Mouse (Mus musculus): ENCODE measurements around the gene Gm45021.

DNA sequence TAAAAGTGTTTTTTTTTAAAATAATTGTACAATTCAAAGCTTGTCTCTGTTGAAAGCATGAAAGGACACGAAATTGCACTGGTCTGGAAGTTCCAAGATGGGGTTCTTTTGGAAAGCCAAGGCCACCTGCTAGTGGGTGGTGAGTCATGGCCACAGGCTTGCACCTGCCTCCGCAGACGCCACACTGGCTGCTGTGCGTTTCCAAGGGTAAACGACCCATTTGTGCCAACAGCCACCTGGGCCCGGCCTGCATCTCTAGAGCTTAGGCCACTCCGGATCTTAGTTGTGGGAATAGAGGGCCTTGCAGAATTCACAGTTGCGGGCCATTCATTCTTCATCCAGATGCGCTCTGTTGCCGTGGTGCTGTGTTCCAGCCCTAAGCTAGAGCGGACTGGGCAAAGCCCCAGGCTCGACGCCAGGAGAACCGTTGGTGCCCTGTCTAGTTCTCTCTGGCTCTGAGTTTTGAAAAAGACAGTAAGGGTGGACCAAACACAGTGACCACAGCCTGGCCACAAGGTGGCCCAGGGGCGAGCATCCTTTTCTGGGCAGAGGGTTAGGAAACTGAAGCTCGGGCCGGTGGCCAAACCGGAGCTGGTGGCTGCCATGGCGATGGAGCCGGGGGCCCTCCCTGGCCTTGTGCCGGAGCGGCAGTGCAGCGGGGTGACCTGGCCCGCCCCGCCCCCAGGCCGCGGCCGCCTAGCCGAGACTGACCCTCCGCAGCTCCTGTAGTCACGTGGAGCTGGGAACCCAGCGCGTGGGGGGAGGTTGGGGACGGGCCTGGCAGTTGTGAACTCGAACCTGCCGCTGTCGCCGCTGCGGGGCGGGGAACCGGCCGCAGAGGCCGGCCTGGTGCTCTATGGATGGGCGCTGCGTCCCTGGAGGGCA, 4.0 kb downstream of the Gm45021 start, which contains the start of the genes Repin1 and Gm44965:
- TF ChIP-seq MAFK (IDR thresholded peaks at IDR 0.05; ENCODE audit: insufficient read depth, low read depth, low read length) = no peak
- TF ChIP-seq ZC3H11A (IDR thresholded peaks at IDR 0.05; ENCODE audit: borderline replicate concordance, low read depth, low read length) = no peak
- TF ChIP-seq ZNF384 (IDR thresholded peaks at IDR 0.05; ENCODE audit: low read depth, low read length) = no peak
- TF ChIP-seq HCFC1 (IDR thresholded peaks at IDR 0.05; ENCODE audit: borderline replicate concordance, insufficient read depth, low read length) = peak; percentile 45; the same call in 1 of the 2 replicates
- TF ChIP-seq CHD2 (IDR thresholded peaks at IDR 0.05; ENCODE audit: low read depth, low read length) = no peak
